Mouse (Mus musculus): ENCODE measurements around the gene Zbtb9.

Gene Zbtb9

DNA sequence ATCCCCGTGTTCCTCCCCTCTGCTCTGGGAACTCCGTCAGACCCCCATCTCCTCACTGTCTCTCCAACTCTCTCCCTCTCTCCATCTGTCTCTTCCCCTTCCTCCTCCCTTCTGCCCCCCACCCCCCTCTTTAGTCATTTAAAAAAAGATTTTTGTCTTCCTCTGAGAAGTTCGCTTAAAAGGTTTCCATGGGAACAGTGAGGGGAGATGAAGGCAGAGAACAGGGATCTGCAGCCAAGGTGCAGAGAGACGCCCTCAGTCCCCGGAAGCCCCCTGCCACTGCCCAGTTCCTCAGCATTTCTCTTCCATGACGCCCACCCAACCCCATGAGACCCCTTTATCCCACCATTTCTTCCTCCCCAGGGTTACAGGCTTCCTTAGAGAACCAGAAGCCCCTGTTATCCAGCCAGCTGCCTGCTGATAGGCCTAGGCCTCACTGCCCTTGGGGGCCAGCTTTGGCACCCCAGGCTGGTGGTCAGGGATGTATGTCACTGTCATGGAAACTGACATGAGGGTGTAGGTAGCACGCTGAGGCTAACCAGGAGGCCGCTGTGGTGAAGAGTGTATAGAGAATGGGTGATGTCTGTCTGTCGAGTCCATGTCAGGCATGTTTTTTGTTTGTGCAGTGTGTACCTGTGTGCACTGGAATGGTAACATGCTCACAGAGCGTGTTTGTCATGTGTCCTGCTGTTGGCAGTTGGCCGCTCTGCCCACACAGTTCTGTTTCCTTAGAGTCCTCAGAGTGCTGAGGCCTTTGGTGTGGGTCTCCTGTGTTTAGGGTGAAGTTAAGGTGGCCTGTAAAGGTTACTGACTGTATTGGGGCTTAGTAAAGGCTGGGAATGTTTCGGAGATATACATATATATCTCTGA is 25.5 kb upstream of the Zbtb9 start:
- no peak for ATAC-seq (ENCODE audit: low TSS enrichment)

DNA sequence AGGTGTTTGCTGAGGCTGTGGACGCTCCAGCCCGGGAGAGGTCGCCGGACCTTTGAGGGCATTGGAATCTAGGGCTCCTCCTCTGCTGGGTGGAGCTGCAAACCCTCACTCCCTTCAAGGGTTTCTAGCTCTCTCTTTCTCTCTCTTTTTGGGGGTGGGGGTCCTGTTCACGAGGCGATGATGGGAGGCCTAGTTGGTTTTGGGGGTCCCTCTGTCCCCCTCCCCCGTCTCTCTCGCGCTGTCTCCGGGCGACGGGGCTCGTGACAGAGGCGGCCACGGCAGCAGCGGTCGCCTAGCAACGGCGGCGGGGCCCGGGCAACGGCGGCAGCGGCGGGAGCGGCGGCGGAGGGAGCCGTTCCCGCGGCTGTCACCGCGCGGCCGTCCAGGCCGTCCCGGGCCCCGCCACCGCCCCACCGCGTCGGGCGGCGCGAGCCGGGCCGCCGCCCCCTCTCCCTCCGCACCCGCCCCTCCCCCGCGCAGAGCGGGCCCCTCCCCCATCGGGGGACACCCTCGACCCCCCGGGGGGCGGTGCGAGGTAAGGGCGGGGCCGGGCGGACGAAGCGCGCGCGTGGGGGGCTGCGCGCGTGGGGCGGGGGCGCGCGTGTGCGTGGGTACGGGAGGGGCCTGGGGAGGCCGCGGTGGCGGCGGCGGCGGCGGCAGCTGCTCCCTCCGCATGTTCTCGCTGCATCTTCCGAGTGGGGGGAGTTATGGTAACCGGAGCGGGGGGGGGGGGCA is 24.5 kb upstream of the Zbtb9 start:
- no peak for ATAC-seq (ENCODE audit: low TSS enrichment)

DNA sequence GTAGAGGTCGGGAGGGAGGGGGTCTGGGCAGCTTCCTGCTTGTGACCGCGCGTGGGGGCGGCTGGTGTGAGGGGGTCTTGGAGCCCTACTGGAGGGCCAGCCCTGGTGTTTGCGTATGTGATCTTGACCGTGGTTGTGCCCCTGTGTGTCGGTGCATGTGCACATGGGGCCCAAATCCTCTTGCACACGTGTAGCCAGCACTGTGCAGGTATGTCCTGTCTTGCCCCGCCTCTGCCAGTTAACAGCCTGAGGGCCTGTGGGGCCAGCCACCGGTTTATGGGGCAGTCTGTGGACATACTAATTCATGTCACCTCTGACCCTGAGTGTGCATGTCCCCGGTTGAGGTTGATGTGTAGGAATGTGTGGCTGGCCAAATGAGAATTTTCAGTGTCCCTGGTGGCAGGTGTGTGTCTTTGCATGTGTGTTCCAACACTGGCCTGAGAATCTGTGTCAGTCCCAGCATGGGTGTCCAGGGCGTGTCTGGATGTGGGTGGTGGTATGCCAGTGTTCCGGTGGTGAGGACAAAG is 23.9 kb upstream of the Zbtb9 start:
- ATAC-seq (ENCODE audit: low TSS enrichment), result peak; percentile 7; the same call in 1 of the 2 replicates

DNA sequence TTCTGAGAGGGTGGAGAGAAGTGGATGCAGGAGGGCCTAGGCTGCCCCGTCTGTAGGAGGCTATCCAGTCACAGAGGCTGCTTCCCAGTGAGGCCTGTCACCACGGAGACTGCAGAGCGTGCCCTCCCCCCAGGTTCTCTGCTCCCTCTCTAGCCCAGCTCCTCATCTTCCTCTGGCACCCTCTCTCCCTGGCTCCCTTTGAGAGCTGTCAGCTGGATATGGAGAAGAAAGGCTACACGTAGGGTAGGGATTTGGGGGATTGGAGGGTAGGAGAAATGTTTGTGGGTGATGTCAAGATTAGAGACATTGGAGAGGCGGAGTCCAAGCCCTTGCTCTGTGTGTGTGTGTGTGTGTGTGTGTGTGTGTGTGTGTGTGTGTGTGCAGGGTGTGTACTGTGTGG is 23.1 kb upstream of the Zbtb9 start:
- peak; percentile 21; the same call in 1 of the 2 replicates for ATAC-seq (ENCODE audit: low TSS enrichment)

DNA sequence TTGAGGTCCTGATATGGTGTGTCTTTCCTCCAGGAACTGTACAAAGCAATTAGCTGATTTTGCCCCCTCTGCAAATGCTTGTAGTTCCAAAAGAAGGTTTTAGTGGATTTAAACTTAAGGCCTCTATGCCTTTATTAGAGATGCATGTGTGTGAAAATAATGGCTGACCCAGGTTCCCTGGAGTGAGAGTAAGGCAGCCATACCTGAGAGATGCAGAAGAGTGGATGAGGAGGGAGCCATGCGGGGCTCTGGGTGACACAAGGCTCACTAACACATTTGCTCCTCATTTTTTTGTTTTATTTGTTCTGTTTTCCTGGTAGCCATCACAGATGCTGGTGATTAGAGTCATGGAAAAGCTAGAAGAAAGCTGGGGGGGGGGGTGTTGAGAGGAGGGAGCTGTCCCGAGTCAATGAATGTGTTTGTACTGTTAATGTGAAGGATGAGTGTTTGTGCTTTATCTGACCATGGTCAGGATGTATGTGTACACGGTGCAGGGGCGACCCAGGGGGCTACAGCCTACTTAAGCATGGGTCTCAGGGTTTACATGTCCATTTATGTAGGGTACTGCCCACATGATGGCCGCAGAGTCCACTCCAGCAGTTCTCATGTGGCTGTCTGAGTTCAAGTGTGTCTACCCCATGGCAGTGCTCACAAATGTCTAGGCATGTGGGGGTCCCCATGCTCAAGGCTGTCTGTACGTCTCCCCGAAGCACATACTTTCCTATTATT is 22.2 kb upstream of the Zbtb9 start:
- ATAC-seq (ENCODE audit: low TSS enrichment), result no peak

DNA sequence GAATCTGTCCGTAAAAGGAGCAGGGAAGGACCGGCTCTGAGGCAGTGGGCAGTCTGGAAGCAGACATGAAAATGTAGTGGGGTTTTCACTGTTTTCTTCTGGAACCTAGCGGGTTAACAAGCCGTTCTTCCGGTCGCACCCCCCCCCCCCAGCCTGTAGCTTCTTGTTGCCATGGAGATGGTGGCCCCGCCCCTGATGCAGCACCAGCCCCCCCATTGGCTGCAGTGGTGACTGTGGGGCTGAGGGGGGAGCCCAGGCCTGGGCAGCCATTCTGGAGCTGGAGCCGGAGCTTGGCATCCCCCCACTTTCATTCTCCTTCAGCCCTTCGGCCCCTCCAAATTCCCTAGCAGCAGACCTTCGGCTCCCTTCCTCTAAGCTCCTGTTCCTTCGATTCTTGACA is 21.6 kb upstream of the Zbtb9 start:
- no peak for ATAC-seq (ENCODE audit: low TSS enrichment)

DNA sequence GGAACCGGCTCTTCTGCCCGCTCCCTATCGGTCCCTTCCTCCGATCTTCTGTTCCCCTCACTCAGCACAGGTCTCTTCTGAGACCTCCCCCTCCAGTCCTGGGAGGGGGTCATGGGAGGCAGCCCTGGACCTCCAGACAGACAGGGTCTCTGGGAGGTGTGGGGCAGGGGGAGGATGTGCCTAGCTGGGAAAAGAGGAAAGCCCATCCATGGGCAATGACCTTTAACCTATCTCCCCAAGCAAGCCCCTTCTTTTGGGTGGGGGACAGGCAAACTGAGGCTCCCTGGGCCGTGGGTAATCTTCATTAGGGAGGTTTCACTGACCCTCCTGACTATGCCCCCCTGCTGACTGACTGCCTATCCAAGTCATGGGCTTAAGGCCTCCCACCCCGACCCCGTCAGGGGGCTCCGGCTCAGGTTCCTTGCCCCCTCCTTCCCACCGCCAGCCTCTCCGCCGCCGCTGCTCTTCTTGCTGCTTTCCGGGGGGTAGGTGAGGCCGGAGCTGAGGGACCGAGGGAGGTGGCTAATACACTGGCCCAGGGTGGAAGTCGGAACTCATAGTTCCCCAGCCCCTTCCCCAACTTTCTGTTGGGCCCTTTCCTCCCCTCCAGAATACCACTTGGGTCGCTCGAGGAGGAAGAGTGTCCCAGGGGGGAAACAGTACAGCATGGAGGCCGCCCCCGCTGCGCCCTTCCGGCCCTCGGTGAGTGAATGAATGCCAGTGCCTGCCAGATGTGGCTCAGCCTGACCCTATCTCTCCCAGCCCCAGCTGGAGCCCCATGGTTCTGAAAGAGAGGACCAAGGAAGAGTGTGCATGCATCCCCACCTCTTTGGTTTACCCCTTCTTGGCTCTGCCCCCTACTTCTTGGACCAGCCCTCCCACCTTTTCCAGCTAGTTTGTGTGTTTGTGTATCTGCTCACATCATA is 20.8 kb upstream of the Zbtb9 start:
- no peak for ATAC-seq (ENCODE audit: low TSS enrichment)

DNA sequence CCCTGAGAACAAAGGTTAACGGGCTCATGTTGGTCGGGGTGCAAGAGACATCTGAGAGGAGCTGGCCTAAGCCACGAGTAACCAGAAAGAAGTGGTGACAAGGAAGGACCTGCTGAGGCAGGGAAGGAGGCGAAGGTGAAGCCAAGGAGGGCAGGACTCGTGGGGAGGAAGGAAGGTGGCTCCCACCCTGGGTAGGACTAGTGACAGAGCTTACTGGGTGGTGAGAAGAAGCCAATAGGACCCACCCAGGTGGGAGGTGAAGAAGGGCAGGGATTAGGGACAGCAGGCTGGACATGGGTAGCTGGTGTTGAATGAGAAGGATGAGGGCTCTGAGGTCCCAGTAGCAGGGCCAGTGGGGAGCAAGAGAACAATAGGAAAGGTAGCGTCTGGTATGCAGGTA is 19.8 kb upstream of the Zbtb9 start:
- ATAC-seq (ENCODE audit: low TSS enrichment), result no peak

DNA sequence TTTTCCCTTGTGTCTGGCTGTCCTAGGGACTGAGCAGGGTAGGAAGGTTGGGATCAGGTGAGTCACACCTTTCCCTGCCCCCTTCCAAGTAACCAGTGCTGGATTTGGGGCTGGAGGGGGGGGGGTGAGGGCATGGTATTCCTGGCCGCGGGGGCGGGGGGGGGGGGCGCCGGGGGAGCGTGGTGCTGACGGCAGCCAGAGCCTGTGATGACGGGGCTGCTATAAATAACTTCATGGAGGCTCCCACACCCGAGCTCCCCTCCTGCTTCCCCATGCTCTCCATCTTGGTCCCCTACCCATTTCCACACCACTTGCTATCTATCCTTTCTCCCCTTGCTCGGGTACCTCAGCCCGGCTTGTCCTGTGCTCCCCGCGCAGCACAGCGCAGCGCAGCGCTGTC is 19.2 kb upstream of the Zbtb9 start:
- ATAC-seq (ENCODE audit: low TSS enrichment), result no peak

DNA sequence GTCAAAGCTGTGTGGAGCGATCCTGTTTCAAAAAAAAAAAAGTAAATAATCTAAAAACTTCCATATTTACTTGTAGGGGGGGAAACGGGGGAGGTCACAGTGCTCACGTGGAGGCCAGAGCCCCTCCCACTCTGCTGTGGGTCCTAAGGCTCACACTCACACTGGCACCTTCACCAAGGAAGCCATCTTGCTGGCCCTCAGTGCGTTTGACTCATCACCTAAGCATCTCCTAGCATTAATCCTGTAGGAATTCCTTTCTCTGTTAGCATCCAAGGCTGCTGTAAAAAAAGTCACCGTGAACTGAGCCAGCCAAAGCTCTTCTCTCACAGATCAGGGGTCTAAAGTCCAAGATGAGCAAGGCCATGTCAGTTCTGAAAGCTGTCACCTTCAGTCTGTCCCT is 16.7 kb upstream of the Zbtb9 start:
- no peak for ATAC-seq (ENCODE audit: low TSS enrichment)

DNA sequence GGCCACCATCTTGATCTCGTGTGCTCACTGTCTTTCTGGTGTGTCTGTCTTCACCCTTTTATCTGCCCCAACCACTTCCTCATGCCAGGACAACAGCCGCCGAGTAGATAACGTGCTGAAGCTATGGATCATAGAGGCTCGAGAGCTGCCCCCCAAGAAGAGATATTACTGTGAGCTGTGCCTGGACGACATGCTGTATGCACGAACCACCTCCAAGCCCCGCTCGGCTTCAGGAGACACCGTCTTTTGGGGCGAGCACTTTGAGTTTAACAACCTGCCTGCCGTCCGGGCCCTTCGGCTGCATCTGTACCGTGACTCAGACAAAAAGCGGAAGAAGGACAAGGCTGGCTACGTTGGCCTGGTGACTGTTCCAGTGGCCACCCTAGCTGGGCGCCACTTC is 16.1 kb upstream of the Zbtb9 start:
- no peak for ATAC-seq (ENCODE audit: low TSS enrichment)

DNA sequence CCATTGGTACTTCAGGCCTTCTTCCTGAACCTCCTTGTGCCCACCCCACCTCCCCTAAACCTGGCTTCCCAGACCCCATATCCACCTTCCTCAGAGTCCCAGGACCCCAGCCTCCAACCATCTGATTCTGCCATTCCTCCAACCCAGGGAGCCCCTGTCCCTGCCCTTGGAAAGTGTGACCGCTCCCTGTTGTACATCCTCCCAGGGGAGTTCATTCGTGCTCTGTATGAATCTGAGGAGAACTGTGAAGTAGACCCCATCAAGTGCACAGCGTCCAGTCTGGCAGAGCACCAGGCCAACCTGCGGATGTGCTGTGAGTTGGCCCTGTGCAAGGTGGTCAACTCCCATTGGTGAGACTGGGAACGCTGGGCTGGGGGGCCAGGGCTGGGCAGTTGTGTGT is 15.1 kb upstream of the Zbtb9 start:
- ATAC-seq (ENCODE audit: low TSS enrichment), result no peak

DNA sequence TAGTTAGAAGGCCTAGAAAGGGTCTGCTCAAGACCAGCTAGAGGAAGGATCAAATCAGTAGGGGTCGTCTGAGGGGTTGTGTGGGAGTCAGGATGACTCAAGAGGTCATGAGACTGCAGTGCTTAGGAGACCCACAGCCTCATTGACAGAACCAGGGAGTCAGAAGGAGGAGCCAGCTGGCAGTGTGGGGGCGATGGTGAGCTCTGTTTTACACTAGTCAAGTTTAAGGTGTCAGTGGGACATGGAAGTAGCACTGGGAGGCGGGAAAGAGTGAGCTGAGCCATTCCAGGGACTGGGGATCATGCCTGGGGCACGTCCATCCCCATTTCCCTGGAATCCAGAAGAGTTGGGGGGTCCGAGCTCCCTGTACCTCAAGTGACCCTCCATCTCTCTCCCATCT is 14.1 kb upstream of the Zbtb9 start:
- peak; percentile 73 for ATAC-seq (ENCODE audit: low TSS enrichment)

DNA sequence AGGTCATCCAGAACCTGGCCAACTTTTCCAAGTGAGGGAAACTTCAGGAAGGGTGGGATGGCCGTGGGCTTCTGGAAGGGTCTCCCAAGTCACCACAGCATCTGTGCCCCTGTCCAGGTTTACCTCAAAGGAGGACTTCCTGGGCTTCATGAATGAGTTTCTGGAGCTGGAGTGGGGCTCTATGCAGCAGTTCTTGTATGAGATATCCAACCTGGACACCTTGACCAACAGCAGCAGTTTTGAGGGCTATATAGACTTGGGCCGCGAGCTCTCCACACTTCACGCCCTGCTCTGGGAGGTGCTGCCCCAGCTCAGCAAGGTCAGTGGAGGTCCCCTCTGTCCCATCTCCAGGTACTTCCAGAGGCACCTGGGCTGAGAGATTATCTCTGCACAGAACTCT is 13.2 kb upstream of the Zbtb9 start:
- no peak for ATAC-seq (ENCODE audit: low TSS enrichment)

DNA sequence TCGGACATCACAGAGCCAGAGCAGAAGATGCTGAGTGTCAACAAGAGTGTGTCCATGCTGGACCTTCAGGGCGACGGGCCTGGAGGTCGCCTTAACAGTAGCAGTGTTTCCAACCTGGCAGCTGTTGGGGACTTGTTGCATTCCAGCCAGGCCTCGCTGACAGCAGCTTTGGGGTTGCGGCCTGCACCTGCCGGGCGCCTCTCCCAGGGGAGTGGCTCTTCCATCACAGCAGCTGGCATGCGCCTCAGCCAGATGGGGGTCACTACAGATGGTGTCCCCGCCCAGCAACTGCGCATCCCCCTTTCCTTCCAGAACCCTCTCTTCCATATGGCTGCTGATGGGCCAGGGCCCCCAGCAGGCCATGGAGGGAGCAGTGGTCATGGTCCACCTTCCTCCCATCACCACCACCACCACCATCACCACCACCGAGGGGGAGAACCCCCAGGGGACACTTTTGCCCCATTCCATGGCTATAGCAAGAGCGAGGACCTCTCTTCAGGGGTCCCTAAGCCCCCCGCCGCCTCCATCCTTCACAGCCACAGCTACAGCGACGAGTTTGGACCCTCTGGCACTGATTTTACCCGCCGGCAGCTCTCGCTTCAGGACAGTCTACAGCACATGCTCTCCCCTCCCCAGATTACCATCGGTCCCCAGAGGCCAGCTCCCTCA is 11.3 kb upstream of the Zbtb9 start:
- no peak for ATAC-seq (ENCODE audit: low TSS enrichment)

DNA sequence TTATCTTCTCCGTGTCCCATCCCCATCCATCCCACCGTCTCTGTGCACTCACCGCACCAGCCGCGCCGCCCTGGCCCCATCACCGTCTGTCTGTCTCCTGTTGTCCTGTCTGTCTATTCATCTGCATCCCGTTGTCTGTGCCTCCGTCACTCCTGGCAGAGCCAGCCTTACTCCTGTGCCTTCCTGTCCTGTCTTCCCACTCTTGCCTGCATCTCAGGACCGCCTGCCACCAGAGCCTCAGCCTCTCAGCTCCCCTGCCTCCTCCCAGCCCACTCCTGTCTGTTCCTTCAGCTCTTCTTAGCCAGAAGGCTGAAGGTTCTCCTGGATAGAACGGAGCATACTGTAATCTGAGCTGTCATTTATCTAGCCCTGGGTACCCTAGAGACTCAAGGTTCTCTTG is 6.0 kb upstream of the Zbtb9 start:
- ATAC-seq (ENCODE audit: low TSS enrichment), result peak; percentile 72; the same call in 1 of the 2 replicates

DNA sequence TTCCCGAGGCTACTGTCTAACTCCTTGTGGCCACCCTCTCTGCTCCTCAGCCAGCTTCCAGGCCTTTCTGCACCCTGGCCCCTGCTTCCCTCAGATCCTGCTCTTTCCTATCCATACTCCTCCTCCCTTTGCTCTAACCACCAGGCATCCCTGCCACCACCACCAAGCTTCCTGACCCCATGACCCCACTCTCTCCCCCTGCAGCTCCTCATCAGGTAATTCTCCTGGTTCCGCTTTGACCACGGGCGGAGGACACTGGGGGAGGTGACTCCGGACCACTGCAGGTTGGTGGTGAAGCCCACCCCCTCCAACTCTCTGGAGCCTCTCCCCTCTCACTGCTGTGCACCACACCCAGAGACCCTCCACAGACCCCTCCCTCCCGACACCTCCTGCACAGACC is 5.5 kb upstream of the Zbtb9 start:
- ATAC-seq (ENCODE audit: low TSS enrichment), result no peak

DNA sequence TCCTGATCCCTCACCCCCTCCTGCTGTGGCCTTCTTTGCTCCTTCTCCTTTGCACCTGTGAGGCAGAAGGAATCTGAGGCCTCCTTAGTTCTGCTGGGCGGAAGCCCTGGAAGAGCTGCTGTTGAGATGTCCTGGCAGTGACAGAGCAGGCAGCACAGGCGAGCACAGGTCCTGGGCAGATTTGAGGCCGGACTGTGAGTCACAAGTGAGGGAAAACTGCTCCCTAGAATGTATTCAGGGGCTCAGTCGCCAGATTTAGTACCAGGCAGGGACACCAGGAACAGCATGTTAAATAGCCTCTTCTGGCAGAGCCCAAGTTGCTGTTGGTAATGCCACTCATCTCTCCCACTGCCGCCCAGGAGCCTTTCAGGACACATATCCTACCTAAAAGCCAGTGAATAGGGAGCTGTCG is 4.8 kb upstream of the Zbtb9 start:
- peak; percentile 53 for ATAC-seq (ENCODE audit: low TSS enrichment)

DNA sequence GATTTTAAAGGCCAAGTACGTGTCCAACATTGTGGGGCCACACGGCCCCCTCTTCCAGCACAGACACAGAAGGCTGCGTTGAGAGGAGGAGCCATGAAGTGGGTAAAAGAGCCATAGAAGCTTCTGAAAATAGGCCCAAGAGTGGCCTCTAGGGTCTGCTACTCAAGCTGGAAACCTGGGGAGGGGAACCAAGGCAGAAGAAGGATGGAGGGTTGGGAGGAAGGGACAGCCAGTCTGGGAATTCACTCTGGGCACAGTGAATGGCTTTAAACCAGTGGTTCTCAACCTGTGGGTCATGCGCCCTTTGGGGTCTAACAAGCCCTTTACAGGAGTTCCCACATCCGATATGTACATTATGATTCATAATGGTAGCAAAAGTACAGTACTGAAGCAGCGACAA is 3.7 kb upstream of the Zbtb9 start:
- no peak for ATAC-seq (ENCODE audit: low TSS enrichment)

DNA sequence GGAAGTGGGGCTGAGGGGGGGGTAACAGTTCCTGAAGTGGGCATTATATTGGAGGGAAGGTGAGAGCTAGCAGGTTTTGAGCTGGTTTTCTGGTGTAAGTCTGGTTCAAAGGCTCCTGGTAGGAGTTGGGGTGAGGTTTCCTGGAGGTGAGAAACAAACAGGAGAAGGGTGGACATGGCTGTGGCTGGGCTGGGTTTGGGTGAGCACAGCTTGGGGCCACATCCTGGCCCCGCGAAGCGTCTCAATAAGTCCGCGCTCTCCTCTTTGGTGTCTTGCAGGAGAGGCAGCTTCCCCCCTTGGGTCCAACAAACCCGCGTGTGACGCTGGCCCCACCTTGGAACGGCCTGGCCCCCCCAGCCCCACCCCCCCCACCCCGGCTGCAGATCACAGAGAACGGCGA is 2.7 kb upstream of the Zbtb9 start:
- ATAC-seq (ENCODE audit: low TSS enrichment), result no peak

Measured in frontal cortex, adult (tissue).